Mouse (Mus musculus) spleen, adult 18-20 months (tissue): ENCODE data around the gene Nxpe3.
"Not testable (repeated sequence)": the region's sequence is repeated elsewhere in the genome, so short reads cannot be mapped to it uniquely, and the experiment has no call there.

ENCODE experiments used
- DNase-seq, 2 experiments: peaks; one replicate each; pipeline ENCODE4 v3.0.0; 2022; ENCODE audit warnings: mixed read lengths in 2 of 2

Gene Nxpe3

DNA sequence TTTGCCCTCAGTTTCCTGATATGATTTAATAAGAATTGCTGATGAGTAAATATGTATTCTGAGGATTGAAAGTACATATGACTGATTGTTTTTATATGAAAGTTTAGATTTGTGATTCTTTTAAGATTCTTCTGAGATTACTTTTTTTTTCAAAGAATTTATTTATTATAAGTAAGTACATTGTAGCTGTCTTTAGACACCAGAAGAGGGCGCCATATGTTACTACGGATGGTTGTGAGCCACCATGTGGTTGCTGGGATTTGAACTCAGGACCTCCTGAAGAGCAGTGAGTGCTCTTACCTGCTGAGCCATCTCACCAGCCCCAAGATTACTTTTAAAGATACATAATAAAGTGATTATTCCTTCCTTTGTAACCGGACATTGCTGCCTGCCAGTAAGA lies 5.6 kb downstream of the Nxpe3 start:
- no peak for DNase-seq

DNA sequence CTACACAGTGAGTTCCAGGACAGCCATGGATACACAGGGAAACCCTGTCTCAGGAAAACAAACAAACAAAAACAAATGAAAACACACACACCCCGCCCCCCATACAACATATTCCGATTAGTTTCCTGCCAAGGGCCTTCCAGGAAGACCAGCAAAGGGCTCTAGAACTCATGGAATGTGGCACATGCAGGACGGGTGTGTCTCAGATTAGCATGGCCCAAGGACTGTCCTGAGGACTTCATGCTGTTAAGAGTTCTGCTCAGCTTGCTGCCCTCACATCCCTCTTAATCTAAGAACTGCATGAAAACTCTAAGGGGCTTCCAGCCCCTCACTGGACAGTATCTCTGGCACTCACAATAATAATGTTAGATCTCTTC lies 6.5 kb downstream of the Nxpe3 start:
- no peak for DNase-seq

DNA sequence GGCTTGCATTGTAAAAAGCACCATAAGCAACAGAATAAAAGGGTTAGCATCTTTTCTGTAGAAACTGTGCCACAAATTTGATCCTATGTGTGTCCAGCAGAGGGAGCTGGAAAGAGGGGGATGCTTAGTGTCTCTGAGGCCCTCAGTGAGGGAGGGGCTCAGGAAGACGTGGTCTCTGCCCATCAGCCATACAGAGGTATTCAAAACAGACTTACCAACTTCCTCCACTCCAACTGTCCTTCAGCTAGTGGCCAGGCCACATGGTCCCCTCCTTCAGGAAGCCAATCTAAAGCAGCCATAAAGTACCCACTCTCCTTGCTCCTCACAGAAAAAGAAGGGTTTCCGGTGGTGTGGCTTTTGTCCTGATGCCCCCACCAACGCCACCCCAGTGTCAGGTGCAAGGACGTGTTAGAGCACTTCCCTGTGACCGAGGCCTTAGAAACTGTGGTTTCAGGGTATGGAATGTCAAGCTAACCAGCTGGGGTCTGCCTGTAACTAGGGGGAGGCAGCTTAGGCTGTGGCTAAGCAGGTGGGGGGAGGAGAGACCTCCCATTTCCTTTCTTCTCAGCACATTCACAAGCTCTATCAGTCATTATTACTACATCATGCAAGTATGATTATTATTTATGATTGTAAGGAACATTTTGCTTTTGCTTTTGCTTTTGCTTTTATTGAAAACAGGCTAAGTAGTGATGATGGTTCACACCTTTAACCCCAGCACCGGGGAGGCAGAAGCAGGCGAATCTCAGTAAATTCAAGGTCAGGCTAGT lies 7.1 kb downstream of the Nxpe3 start:
- DNase-seq = no peak

DNA sequence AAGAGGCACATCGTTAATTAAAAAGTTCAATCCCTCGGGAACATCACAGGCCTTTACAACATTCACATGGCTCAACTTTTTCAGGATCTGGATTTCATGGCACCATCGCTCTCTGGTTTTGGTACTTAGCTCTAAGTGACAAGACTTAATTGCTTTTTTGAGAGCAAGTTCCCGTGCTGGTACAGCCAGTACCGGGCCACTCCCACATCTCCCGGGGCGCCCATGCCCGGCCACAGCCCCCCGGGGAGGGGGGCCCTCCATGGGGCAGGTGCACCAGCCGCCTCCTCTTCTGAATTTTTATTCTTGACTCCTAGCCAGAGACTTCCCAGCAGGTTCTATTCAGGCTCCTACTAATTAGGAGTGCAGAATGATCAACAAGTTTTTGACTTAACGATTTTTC lies 10.8 kb downstream of the Nxpe3 start:
- DNase-seq = no peak

DNA sequence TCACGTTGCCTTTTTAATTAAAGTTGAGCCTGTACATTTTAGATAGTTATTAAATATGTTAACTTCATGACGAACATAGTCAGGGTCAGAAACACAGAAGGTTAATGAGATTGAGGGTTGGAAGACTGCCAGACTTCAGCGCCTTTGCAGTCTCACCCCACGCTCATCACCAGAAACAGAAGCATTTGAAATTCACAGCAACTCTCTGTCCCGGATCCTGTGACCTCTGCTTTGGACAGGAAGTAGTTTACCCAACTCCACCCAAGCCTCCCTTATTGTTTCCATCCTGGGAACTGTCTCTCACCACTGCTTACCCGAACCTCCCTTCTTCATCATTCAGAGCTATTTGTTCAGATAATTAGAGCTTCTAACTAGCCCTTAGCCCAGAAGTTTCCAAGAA lies 19.1 kb downstream of the Nxpe3 start:
- no peak for DNase-seq

DNA sequence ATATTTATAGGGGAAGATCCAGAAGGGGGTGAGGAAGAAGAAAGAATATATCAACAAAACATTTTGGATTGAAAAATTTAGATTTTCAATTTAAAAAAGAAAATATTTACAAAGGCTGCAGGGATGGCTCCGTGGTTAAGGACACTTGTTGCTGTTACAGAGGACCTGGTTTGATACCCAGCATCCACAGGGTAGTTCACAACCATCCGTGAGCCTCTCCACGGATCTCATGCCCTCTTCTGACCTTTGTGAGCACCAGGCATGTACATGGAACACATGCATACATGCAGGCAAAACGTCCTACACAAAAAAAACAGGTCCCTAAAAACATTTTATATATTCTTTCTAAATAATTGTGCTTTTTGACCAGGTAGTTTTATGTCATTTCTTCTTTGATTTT lies 31.3 kb downstream of the Nxpe3 start:
- DNase-seq = no peak

DNA sequence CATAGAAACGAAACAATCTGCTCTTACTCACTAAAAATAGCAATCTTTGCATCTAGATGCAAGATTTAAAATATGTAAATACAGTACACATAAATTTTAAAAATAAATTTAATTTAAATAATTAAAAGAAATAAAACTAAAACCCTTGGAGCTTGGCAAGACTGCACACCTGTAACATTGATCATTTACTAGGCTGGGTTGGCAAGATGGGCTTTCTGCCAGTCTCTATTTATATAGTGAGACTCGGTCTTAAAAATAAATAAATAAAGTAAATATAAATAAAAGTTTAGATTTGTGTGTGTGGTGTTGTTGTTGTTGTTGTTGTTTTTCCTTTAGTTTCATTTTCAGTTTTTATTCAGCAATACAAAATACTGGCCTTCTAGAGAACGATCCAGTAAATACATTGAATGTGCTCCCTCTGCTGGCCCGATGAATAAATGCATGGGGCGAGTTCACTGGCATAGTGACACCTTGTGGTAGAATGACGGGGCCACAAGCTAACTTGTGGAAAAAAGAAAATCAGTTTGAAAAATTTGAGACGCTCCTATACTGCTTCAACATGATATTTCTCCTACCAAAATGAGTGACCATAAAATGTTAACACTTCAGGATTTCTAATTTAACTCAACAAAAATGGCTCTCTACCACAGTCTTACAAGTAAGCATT lies 31.8 kb downstream of the Nxpe3 start:
- DNase-seq = peak; percentile 22 to 58

DNA sequence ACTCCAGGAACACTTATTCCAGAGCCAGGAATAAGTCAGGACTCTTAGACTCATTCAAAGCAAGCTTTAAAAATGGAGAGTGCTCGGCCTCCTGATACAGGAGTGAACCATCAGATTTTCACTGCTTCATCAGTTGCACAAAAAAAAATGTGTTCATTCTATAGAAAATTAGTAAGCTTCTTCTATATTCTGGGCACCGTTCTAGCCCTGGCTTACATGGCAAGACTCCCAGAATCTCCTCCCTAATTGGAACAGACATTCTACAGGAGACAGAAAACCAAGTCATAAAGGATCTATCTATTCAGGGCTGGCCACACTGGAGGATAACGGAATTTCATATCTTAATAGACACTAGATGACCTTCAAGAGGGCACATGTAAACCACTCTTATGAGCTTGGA lies 34.0 kb downstream of the Nxpe3 start:
- no peak for DNase-seq

DNA sequence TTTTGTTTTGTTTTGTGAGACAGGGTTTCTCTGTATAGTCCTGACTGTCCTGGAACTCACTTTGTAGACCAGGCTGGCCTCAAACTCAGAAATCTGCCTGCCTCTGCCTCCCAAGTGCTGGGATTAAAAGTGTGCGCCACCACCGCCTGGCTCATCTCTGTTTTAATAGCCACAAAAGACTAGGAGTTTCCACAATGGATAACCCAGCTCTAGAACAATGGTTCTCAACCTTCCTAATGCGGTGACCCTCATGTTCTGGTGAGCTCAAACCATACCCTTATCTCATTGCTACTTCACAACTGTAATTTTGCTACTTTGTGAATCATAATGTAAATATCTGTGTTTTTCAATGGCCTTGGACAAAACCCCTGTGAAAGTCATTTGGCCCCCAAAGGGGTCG lies 35.7 kb downstream of the Nxpe3 start:
- DNase-seq = not testable (repeated sequence)

DNA sequence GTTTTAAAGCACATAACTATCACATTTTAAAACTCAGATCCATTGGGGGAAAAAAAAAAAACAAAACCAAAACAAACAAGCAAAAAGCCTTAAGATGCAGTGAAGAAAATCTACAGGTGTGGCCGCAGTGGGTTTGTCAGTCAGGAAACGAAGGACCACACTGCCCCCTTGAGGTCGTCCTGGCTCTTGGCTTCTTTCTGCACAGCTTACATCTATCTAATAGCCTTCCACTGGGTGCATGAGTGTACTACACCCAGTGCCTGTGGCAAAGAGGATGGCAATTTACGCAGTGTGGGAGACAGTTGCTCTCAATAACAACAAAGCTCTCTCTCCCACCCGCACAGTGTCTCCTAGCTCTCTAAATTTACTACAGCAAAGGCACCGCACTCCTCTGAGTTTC lies 36.6 kb downstream of the Nxpe3 start:
- peak; percentile 43 to 77 for DNase-seq

DNA sequence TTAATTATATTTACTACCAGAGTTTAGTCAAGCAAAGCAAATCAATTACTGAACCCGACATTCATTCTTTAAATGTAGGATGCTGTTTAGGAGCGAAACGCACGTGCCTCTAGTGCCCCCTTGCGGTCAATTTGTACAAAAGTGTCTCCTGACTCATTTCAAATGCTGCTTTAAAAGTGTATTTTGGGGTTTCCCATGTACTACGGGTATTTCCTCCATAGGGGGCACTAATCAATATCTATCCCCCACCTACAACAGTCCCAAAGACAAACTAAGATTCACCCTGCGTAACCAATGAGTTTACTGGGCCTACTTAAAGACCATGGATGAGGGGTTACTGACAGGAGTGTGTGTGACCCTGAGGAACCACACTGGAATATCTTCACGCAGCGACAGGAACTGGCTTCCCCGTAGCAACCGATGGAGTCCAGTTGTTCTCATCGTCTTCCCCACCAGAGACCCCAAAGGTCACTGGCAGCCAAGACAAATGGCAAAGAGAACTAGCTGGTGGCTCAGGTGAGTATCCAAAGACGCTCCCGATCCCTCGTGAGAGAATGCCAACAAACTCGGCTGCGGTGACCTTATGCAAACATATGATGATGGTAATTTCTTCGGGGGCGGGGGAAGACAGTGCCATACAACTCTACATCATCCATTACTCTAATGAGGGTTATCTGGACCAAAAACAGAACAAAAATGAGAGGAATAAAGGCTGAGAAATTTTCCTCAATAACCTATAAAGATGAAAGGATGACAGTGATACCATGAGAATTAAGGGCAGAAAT lies 42.0 kb downstream of the Nxpe3 start:
- peak; percentile 34 to 76 for DNase-seq

DNA sequence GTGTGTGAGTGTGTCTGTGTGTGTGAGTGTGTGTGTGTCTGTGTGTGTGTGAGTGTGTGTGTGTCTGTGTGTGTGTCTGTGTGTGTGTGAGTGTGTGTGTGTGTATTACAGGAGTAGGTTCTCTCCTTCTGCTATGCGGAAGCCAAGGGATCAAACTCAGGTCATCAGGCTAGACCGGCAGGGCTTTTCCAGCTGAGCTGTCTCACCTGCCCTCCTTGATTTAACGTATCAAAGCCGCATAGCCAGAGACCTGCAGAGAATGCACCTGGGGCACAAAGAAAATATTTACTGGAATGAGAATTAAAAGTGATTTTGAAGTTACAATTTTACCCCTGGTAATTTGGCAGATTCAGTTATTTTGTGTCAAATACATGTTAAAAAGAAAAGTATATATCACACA lies 42.6 kb downstream of the Nxpe3 start:
- DNase-seq = no peak

DNA sequence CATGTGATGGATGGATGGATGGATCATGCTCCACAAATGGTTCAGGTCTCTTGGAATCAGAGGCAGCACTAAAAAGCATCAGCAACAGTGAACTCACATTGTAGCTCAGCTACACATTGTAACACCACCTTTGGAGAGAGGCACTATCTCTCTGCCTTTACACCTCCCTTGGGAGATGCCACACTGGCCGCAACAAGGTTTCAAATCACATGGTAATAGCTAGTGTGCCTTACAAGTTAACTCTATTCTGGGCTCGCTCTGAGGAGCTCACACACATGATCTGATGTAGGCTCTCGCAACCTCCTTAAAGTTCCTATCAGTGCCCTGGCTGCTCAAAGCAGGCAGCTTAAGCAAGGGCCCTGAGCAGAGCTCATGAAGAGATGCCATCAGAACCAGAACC lies 44.6 kb downstream of the Nxpe3 start:
- DNase-seq = no peak

DNA sequence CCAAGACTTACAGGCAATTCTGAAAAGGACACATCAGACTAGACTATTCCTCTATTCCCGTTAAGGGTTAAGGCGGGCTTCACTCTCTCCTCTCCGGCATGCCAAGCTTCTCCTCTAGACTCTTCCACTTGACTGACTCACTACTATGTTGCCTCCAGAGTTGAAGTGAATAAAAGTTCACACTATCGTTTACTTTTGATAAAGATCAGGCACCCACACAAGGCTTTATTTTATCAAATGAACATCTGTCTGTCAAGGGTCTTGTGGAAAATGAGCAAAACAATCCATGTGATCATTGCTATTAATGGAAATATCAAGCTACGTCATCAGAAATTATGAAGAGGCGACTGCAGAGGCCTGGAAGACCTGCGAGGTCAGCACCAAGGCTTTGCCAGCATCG lies 47.4 kb downstream of the Nxpe3 start:
- DNase-seq = no peak

DNA sequence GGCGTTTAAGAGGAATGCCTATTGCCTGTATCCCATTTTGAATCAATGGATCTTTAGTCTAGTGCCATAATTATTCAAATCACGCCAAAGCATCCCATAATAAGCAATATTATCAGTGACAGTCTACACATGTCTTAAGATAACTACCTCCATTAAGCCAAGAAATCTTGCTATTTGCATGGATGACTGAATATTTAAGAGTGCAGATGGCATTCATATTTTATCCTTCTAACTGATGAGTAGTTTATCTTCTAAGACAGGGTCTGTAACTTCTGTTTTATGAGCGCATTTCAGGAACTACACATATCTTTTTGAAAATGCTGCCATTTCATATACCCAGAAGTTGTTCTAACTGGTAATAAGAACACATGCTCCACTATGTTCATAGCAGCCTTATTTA lies 50.2 kb downstream of the Nxpe3 start:
- no peak for DNase-seq

DNA sequence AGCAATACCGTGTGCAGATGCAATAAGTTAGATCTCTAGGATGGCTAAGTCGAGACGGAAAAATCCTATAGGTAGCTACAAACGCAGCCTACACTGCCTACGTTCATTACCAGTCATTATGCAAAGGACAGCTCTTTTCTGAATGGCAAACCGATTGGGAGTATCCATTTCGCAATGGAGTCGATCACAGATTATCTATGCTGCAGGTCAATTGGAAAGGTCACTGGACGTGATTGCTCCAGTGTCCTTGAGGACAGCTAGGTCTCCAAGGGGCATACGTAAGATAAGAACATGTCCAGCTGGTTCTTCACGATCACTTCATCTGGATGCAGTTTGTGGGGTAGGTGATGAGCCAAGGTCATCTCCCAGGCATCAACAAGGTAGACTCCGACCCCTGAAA lies 51.2 kb downstream of the Nxpe3 start:
- DNase-seq = no peak

DNA sequence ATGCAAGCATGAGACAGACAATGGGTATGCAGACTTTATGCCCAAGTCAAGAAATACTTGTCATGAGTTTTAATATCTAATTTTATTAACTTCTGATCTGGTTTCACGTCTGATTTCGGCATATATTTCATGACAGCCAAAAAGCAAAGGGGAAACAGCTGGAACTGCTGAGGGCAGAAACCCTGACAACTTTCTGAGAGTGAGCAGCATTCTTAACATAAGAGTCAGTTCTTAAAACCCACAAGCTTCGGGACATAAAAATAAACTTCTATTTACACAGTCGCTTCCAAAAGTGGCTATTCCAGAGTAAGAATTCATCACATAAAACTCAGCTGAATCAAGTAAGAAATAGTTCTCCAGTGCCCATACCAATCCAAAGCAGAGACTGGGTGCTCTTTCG lies 52.0 kb downstream of the Nxpe3 start:
- DNase-seq = no peak

DNA sequence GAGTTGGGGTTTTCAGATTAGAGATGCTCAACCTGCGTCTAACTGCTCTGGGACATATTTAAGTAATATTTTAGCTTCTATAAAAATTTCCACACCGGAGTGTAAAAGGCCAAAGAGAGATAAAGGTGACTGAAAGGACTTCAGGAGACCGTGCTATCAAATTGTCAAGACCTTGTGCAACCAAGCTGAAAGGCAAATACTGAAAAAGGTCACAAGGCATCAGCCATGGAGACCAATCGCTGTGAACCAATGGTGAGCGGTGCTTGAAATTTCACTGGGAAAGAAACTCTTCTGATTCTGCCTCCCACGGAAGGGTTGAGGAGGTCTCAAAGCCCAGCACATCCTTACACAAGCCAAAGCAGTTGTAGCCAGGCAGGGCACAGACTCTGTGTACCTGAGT lies 53.6 kb downstream of the Nxpe3 start:
- no peak for DNase-seq

DNA sequence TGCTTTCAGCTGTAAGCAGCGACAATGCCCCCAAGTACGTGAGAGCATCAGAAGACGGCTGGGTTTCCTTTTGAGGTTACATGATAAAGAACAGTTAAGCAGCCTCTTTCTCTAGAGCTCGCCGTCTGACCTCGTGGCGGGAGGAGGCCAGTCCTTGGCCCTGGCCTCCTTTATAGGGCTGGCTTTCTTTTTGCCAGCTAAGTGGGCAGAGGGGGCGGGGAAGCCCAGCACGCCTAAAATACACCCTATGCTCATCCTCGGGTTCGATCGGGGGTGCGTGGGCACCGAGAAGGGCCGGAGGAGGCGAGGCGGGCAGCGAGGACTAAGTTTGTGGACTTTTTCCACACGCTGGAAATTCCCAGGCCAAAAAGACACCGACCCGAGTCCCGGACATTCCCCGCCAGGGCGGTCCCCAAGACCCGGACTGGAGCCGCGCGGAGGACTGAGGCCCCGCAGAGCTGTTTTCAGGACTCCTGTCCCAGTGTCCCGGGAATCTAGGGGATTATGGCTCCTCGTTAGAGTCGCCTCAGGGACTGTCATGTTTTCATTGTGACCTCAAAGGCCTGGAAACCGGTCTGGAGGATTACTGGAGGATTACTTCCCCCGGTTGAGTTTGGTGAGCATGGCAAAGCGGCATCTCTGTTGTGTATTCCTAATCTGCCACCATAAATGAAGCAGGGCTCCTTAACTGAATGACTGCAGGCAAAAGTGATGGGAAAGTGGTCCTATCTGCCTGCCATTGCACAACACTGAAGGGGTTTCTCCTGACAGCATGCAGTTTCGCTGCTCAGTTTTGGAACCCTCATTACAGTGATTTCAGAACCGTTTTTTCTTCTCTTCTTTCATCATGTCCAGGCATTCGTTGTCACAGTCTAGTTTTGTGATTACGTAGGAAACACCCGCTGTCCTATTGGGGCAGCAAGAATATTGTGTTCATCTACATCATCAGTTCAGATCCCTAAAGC lies 56.3 kb downstream of the Nxpe3 start, which contains the start of gene Nfkbiz:
TSS of gene Nfkbiz (minus strand) at position 390 of the 965 bp plus-strand sequence.
- peak; percentile 57 to 78 for DNase-seq

DNA sequence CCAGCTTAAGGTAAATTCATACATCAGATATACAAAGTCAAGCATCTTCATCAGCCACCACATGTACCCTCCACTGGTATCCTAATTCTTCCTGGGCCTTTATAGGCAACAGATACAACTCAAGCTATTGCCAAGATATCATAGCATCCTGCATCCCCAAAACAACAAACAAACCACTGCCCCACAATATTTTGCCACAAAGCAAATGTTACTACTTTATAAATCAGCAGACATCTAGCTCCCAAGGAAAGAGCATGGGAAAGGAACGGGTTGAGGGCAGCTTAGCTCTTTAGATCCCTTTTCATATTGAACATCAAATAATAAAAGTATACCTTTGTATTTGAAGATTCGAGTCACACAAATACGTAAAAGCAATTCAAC lies 57.0 kb downstream of the Nxpe3 start:
- DNase-seq = no peak

DNA sequence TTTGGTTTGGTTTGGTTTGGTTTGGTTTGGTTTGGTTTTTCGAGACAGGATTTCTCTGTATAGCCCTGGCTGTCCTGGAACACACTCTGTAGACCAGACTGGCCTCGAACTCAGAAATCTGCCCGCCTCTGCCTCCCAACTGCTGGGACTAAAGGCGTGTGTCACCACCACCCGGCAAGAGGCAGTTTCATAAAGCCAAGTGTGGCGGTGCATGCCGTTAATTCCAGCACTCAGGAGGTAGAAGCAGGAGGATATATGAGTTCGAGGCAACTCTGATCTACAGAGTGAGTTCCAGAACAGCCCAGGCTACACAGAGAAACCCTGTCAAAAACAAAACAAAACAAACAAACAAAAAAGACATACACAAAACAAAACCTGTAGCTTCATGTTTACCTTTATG lies 57.4 kb downstream of the Nxpe3 start:
- DNase-seq = not testable (repeated sequence)

DNA sequence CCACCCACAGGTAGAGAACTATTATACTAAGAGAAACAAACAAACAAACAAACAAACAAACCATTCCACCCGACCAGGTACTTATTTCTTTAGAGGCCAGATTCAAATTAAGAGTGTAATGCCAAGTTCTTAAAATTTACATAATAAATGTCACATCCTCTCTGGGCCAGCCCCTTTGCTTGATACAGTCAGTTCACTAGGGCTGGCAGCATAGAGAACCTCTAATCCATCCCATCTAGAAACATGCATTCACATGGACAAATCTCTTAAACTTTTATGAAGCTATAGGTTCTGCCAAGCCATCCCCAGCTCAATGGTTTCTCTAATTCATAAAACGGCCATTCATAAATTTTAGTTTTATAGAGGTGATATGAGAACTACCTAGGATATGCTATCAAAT lies 57.9 kb downstream of the Nxpe3 start:
- DNase-seq = no peak

DNA sequence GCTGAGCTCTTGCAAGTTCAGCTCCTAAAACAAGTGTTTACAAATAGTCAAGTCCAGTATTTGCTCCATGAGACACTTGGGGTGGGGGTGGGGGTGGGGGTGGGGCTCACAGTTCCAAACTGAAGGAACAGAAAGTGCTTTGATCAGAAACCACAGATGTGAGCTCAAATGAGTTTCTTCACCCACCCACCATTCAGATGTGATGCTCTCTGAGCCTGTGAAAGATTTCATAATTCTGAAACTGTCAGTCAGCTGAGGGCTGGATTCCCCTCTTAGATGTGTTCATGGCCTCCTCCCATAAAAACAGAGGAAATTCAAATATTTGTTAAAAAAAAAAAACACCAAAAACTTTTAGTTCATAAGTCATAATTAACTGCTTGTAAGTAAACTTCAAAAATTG lies 59.3 kb downstream of the Nxpe3 start:
- DNase-seq = no peak
